Mouse (Mus musculus) thymus, adult 18-20 months (tissue): ENCODE results near the gene Birc5.
"Not testable (repeated sequence)": the region's sequence is repeated elsewhere in the genome, so short reads cannot be mapped to it uniquely, and the experiment has no call there.

Source experiments
- DNase-seq, 2 experiments: peaks; one replicate each; pipeline ENCODE4 v3.0.0; 2022; ENCODE audit warnings: mixed read lengths in 2 of 2

Gene Birc5

GRCm38 (mm10) chr11:117827386-117827785, 21.7 kb upstream of the Birc5 start:
- DNase-seq = no peak

DNA sequence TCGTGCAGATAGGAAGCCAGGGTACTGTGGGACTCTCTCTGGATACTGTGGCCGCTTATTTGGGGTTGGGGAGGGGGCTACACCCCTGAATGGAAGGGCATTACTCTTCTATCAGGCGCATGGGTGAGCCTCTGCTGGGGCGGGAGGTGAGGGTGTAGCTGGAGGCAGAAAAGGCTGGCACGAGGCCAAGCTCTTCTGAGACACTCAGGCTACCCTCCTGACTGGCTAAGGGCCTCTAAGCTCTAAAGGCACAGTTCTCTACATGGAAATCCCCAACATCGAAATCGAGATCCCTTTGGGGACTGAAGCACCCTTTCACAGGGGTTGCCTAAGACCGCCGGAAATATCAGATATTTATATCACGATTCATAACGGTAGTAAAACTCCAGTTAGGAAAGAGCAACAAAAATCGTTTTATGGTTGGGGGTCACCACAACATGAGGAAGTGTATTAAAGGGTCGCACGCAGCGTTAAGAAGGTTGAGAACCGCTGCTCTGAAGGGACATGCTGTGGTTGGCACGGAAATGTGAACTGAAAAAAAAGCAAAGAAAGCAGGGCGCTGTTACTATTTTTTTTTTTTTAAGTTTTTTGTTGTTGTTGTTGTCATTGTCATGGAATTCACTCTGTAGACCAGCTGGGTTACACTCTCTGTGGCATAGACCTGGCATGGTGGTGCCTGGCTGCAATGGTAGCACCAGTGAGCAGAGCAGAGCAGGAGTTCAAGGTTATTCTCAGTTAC, 20.7 kb upstream of the Birc5 start:
- peak in 1 of 2 experiments; percentile 50 for DNase-seq

- no peak for DNase-seq
Observed at GRCm38 (mm10) chr11:117828888-117829604, 20.0 kb upstream of the Birc5 start.

- DNase-seq = no peak
Observed at GRCm38 (mm10) chr11:117829671-117830215, 19.3 kb upstream of the Birc5 start.

- DNase-seq = no peak
Observed at GRCm38 (mm10) chr11:117830401-117830800, 18.6 kb upstream of the Birc5 start.

DNA sequence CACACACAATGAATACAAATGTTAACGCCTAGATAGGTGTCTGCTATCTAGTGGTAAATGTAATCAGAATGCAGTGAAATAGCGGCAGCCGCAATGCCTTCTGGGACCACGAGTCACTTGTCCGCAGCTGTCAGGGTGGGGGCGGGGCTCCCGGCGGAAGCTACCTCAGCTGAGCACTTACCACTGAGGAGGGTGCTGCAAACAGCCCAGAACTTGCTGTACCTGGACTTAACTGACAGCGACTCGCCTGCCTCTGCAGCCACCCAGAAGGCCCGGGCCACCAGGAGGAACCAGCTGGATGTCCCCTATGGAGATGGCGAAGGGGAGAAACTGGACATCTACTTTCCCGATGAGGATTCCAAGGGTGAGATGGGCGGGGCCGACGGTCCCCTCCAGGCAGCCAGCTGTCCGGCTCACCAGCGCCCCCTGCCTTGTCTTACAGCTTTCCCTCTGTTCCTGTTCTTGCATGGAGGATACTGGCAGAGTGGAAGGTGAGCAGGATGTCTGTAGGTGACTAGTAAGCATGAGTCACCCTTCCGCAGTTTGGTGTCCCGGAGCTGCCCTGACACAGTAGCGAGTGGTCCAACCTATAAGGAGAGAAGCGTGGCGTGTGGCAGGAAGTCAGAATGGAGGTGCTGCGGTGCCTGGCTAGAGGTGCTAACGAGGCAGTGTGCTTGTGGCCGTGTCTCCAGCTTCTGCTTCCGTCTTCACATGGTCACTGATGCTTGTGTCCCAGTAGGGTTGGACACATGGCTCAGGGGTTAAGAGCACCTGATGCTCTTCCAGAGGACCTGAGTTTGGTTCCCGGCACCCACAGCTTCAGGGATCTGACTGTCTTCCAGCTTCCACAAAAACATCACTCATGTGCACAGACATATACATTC, 16.7 kb upstream of the Birc5 start:
- DNase-seq = peak; percentile 84 to 88

- not testable (repeated sequence) for DNase-seq
Observed at GRCm38 (mm10) chr11:117833509-117833908, 15.5 kb upstream of the Birc5 start.

DNA sequence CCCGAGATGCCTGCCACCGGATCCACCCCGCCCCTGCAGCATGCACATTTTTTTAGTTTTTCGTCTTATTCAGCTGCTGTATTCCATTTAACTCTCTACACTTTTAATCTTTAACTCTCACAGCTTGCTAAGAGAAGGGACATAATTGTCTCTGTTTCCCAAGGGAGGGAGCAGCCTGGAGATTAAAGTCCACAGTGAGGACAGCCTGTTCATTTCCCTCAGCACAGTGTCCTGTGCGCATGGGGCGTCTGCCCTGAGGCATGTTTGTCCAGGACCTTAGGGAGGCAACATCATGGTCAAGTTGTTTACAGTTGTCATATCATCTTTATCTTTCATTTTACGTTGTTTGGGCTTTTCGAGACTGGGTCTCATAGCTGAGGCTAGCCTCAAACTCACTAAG, 15.0 kb upstream of the Birc5 start:
- DNase-seq = no peak

GRCm38 (mm10) chr11:117836306-117836705, 12.7 kb upstream of the Birc5 start:
- DNase-seq = no peak

- DNase-seq = no peak
Observed at GRCm38 (mm10) chr11:117838572-117838971, 10.5 kb upstream of the Birc5 start.

GRCm38 (mm10) chr11:117839021-117839420, 10.0 kb upstream of the Birc5 start:
- DNase-seq = no peak

- no peak for DNase-seq
Observed at GRCm38 (mm10) chr11:117840910-117841309, 8.1 kb upstream of the Birc5 start.

DNA sequence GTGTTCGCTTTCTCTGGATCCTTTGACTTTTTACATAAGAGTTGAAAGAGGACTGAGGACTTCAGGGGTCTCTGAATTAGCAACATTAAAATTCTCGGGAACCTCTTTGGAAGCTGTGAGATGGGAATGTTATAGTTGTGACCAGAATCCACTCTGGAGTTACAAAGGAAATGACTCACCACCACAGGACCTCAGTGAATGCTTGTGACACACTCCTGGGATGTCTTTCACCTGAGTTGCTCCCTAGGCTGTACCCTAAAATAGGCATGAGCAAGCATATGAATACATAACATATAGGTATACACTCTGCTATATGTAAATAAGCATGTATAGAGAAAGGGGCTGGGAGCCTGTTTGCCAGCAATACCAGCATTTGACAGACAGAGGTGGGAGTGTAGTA, 5.6 kb upstream of the Birc5 start:
- no peak for DNase-seq

DNA sequence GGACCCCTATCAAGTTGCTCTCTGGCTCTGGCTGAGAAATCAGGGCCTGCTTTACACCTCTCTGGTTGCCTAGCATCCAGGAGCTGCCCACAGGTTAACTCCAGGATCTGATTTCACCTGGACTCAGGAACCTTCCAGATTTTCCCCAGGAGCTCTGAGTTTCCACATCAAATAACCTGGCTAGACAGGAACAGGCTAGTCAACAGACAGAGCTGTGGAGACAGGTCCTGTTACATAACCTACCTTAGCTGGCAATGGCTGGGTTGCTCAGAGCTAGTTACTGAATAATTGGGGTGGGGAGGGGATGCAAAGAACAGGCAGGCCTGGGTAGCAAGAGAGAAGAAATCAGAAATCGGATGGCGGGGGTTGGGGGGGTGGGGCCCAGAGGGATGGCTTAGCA, 4.1 kb upstream of the Birc5 start:
- no peak for DNase-seq

- DNase-seq = no peak
Observed at GRCm38 (mm10) chr11:117845651-117846050, 3.4 kb upstream of the Birc5 start.

- DNase-seq = no peak
Observed at GRCm38 (mm10) chr11:117846640-117847039, 2.4 kb upstream of the Birc5 start.

GRCm38 (mm10) chr11:117847593-117848215, 1.3 kb upstream of the Birc5 start:
- no peak for DNase-seq

DNA sequence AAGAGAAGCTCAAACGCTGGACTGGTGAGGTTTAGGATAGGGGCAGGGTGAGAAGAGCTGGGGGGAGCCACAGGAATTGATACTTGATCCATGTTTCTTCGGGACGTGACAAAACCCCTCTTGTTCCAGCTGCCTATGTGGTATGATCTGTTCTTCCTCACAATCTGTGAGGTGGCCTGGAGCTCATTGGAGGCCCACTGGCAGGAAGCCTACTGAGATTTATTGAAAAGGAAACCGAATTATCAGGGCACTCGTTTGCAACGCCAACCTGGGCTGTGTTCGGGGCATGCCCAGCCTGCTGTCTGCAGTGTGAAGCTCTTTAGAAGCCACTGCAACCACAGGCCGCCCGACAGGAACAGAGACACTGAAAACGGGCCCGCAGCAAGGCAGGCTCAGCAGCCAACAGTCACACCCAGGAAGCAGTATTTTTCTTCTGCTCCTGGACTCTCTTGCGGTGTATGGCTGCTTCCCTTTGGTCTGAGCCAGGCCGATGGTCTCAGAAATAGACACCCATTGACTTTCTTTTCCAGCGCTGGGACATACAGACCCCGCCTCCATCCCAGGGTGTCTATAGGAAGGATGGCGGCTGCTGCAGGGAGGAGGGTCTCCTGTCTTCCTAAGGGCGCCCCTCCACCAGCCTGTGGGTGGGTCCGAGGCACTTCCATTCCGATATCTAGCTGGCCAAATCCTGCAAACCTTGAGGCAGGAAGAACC, 623 bp upstream of the Birc5 start:
- DNase-seq = peak in 1 of 2 experiments; percentile 64

DNA sequence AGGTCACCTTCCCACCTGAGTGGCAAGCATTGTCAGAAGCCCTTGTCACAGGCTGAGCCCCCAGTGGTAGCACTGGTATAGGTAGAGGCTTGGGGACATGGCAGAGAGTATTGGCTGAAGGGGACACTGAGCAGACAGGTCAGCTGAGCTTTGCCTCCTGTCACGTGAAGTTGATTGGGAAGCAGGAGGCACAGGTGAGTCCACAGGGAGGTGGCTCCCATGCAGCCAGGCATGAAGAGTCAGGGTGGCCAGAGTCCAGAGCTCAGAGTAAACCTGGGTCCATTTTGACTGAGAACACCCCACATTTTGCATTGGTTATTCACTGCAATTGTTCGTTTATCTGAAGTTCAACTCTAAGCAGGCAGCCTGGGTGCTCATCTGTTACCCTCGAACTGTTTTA, 3.8 kb downstream of the Birc5 start:
- no peak for DNase-seq

GRCm38 (mm10) chr11:117854241-117854640, 5.2 kb downstream of the Birc5 start:
- no peak for DNase-seq

DNA sequence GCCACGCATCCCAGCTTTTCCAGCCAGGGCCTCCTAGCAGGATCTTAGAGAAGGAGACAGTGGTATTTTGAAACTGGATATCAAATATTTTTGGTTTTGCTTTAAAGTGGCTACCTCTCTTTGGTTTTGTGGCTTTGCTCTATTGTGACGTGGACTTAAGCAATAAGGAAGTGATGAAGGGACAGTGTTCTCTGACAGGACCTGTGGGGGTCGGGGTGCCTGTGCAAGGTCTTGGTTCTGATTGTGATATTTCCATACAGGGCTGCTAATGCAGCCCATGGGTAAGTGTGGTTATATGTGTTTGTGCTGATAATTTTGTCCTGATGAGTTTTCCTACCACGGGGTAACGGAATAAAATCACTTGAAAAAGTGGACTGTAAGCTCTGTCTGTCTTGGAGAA, 6.3 kb downstream of the Birc5 start:
- DNase-seq = no peak

- no peak for DNase-seq
Observed at GRCm38 (mm10) chr11:117855975-117856374, 6.9 kb downstream of the Birc5 start.
